Mouse (Mus musculus) forebrain, embryonic 10.5 days (tissue): ENCODE data around the gene Zfp617. TPM values are rescaled to one million over a fixed set of nuclear protein-coding genes. Genes with fewer than 3 reads are reported as not detected.
"Not testable (repeated sequence)": the region's sequence is repeated elsewhere in the genome, so short reads cannot be mapped to it uniquely, and the experiment has no call there.

Source experiments
- DNase-seq: peaks from one replicate; pipeline ENCODE4 v3.0.0-alpha.2; 2017; ENCODE audit warnings: low spot score; ENCODE audit errors: extremely low spot score
- H3K27ac ChIP-seq: fragments of 300-500 bp; sonication (generic); 2 replicates; pipeline ENCODE4 v1.5.1; 2016; ENCODE audit warnings: mild to moderate bottlenecking
- H3K27me3 ChIP-seq: fragments of 300-500 bp; sonication (generic); 2 replicates; pipeline ENCODE4 v1.6.1; 2016; ENCODE audit warnings: mild to moderate bottlenecking; ENCODE audit not compliant: poor library complexity, severe bottlenecking
- H3K36me3 ChIP-seq: fragments of 300-500 bp; sonication (generic); replicated peaks from 2 replicates; pipeline ENCODE4 v1.6.1; 2016; ENCODE audit warnings: mild to moderate bottlenecking, moderate library complexity
- H3K4me1 ChIP-seq: fragments of 300-500 bp; sonication (generic); 2 replicates; pipeline ENCODE4 v1.6.1; 2016
- H3K4me3 ChIP-seq: fragments of 300-500 bp; sonication (generic); 2 replicates; pipeline ENCODE4 v1.5.1; 2016; ENCODE audit warnings: mild to moderate bottlenecking, moderate library complexity
- H3K9me3 ChIP-seq: fragments of 300-500 bp; sonication (generic); 2 replicates; pipeline ENCODE4 v1.6.1; 2016; ENCODE audit warnings: mild to moderate bottlenecking, moderate library complexity
- WGBS: fragments of 180-500 bp; shearing (Covaris S2); methylation state at CpG from one replicate; pipeline ENCODE4 v1.1.7; 2016; 5-methylcytosine and 5-hydroxymethylcytosine counted together
- polyA plus RNA-seq: library from polyadenylated mRNA; unstranded; fragments of >200 nt; fragmentation: Nextera tagmentation; extraction: Ambion mirVana; gene quantifications from 2 replicates; pipeline ENCODE4 v1.2.1, GENCODE M21; 2016

Gene Zfp617
- polyA plus RNA-seq = 36.9 and 37.5 TPM in 2 replicates

DNA sequence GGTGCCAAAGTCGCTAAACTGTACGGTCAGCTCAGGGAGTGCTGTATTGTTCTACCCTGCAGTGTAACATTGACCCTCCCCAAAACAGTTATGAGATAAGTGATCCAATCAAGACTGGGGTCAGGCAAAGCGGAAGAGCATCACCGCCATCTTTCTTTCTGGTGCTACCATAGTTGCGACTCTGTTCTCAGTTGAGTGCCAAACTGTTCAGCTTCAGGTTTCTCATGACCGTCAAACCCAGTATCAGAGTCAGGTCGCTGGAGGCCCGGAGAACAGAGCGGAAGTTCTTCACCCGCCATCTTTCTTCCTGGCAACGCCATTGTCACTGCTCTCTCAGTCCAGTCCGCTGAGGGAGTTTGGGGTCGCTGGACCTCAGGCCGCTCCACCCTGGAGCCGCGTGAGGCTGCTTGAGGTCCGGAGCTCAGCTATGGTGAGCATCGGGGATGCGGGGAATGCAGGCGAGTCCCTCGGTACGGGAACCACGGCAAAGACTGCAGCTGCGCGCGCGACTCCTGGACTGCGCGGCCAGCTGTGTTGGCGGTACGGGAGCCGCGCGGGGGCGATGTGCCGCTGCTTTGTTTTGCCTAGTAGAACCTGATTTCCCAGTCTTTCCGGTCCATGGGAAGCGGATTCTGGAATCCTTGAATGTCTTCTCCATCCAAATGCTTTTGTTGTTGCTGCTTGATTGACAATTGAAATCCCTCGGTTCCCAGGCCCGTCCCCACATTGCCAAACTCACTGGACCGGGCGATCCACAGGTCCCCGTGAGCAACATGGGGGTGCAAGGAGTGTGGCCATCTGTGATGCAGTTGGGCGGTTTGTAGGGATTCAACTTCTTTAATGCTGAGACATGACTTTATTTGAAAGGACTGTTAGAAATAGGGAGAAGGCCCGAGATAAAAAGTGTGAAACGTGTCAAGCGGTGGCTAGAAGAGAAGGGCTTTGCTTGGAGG lies at the start of gene Zfp617, which contains the start of gene Zfp882:
Gene Zfp617, plus strand, starts transcription at position 327 of the 953 bp plus-strand sequence.
Gene Zfp882, plus strand, starts transcription at position 300 of the 953 bp plus-strand sequence.
- Histone ChIP-seq H3K36me3 (peaks cover 4% of the 10 kb centered on the region), H3K27me3 (0 out of 2 replicates have a peak, but pooled peaks cover 3% of the 10 kb centered on the region), H3K9me3 (peaks cover 4% of the 10 kb centered on the region; the same call in 1 of the 2 replicates), H3K4me3 (peak within 1 kb of the TSS; percentile 74), H3K27ac (peak within 1 kb of the TSS; percentile 99), H3K4me1 (peaks cover 6% of the 10 kb centered on the region; the same call in 1 of the 2 replicates)
- WGBS = 4% methylated on average over 47 of the region's 47 CpGs
- peak; percentile 88 for DNase-seq

DNA sequence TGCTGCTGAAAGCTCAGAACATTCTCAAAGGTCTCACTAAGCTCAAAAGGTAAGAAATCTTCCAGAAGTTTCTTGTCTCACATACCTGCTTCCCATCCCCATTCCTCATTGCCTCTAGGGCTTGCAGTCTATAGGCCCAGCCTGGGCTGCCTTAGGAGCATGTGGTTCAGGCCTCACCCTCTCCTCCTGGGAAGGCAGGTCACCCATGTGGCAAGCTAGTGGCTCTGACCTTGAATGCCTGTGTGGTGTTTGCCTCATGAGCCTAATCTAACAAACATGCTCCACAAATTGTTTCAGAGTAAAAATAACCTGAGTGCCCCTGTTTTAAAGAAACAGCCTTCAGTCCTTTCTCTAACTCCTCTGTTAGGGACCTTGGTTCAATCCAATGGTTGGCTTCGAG lies 46.9 kb upstream of the Zfp617 start:
- not testable (repeated sequence) for H3K36me3 ChIP-seq

DNA sequence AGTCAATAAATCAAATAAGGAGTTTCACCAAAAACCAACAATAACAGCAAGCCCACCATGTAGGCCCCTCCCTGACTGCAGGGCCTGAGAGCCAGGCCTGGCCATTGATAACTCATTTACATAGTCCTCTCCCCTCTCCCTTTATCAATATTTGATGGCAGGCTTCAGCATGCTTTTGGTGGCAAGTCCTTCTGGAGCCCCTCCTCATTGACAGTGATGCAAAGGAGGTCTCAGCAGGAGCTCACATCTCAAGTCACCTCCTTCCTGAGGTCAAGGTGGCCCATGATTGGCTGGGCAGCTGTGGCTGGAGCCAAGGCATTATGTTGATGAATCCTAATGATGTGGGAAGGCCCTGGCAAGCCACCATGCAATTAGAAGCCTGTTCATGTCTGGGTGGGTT lies 46.4 kb upstream of the Zfp617 start:
- not testable (repeated sequence) for H3K36me3 ChIP-seq, H3K4me3 ChIP-seq, H3K27me3 ChIP-seq, H3K27ac ChIP-seq, H3K9me3 ChIP-seq, H3K4me1 ChIP-seq, DNase-seq

More for the DNA sequence above, 46.9 kb upstream of the Zfp617 start:
- H3K27ac ChIP-seq, DNase-seq, H3K9me3 ChIP-seq, H3K4me1 ChIP-seq, H3K4me3 ChIP-seq, H3K27me3 ChIP-seq: not testable (repeated sequence)
- 67% methylated on average over 1 of the region's 1 CpGs for WGBS

DNA sequence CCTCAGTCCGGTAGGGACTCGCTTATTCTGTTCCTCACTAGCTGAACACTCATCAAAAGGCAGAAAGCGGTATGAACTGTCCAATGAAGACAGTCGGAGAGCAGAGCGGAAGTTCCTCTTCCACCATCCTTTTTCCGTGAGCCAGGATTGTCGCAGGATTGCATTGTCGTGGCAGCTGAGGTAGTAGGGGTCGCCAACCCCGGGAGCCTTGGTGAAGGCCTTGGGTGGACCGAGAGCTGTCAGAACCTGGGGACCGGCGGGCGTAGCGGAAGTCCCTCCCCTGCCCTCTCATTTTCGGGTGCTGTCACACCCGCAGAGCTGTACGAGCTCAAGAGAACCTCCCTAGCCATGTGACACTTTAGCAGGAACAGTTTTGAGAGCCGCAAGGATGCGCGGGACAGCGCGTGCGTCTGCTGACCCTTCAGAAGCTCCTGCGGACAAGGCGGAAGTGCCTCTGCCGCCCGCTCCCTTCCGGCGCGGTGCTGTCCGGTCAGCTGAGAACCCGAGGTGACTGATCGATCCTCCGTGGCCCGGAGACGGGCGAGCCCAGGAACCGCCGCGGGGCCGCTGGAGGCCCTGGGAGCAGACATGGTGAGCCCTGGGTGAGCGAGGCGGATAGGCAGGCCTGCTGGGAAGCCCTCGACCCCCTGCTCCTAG lies 26.7 kb upstream of the Zfp617 start, which contains the start of gene Zfp709:
Gene Zfp709, plus strand, starts transcription at position 402 of the 657 bp plus-strand sequence.
- Histone ChIP-seq H3K27me3 (peaks cover 17% of the 10 kb centered on the region; the same call in 1 of the 2 replicates), H3K4me1 (peaks cover 14% of the 10 kb centered on the region), H3K36me3 (peaks cover 22% of the 10 kb centered on the region), H3K27ac (peak within 1 kb of the TSS; percentile 90), H3K4me3 (peak within 1 kb of the TSS; percentile 83), H3K9me3 (peaks cover 24% of the 10 kb centered on the region)
- peak; percentile 61 for DNase-seq
- 7% methylated on average over 45 of the region's 45 CpGs for WGBS

DNA sequence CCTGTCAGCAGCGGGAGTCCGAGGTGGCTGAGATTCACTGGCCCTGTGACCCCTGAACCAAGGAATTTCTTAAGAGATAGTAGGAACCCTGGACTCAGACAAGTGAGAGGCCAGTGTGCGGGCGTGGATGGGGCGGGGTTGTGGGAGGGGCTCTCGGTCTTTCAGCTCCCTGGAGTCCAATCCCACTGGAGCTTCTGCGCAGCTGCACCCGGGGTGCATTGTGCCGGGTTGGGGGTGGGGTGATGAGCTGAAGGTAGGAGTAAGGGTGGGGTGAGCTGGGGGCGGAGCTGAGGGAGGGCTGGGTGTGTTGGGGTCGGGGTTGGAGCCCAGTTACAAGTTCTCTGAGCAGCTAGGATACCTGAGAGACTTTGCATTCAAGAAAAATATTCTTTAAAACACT lies 7.8 kb upstream of the Zfp617 start:
- H3K9me3 ChIP-seq = peaks cover 14% of the 10 kb centered on the region; the same call in 1 of the 2 replicates
- H3K4me3 ChIP-seq, H3K27ac ChIP-seq, H3K4me1 ChIP-seq, H3K27me3 ChIP-seq, H3K36me3 ChIP-seq, DNase-seq: not testable (repeated sequence)
- 52% methylated on average over 11 of the region's 11 CpGs for WGBS

DNA sequence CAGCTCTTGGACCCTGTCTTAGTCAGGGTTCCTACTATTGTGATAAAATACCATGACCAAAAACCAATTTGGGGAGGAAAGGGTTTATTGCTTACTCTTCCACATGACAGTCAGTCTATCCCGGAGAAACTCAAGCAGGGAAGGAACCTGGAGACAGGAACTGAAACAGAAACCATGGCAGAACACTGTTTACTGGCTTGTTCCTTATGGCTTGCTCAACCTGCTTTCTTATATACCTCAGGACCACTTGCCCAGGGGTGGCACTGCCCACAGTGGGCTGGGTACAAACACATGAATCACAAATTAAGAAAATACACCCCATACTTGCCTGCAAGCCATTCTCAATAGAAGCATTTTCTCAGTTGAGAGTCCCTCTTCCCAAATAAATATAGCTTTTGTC lies 5.4 kb upstream of the Zfp617 start:
- H3K36me3 ChIP-seq, H3K4me3 ChIP-seq, H3K27me3 ChIP-seq, H3K27ac ChIP-seq, DNase-seq, H3K4me1 ChIP-seq: not testable (repeated sequence)
- H3K9me3 ChIP-seq = peaks cover 14% of the 10 kb centered on the region; the same call in 1 of the 2 replicates
- WGBS = 73% methylated on average over 1 of the region's 1 CpGs

DNA sequence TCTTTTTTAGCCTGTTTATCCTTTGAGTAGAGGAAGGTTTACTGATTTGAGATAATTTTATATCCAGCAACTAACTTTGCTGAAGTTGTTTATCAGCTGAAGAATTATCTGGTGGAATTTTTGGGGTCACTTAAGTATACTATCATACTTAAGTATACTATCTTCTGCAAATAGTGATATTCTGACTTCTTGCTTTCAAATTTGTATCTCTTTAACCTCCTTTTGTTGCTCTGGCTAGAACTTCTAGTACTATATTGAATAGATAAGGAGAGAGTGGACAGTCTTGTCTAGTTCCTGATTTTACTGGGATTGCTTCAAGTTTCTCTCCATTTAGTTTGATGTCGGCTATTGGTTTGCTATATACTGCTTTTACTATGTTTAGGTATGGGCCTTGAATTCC lies 1.6 kb upstream of the Zfp617 start:
- WGBS = 97% methylated on average over 1 of the region's 1 CpGs
- H3K4me3 ChIP-seq = no peak overlapping the region
- H3K27ac ChIP-seq = no peak overlapping the region
- 0 out of 2 replicates have a peak, but pooled peaks cover 3% of the 10 kb centered on the region for H3K27me3 ChIP-seq
- DNase-seq = no peak
- H3K36me3 ChIP-seq = no peaks in the 10 kb centered on the region
- peaks cover 4% of the 10 kb centered on the region; the same call in 1 of the 2 replicates for H3K9me3 ChIP-seq
- H3K4me1 ChIP-seq = peaks cover 6% of the 10 kb centered on the region; the same call in 1 of the 2 replicates

DNA sequence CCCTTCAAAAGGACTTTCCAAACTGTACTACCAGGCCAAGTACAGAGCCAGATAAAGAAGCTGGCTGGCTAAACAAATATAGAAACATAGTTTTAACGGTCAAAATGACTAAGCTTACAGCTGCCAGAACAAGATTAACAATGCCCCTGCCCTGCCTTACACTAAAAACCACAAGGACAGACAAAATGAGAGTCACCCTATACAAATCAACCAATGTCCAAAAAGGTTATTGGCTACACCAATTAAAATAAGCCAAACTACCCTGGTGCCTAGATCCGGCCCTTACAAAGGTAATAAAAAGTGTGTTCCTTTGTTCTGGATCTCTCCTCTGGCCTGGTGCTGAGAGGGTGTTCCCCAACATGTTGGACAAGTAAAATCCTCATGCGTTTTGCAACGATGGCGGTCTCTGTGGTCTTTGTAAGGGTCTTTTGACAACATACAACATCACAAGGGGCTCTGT lies 607 bp upstream of the Zfp617 start:
- Histone ChIP-seq H3K36me3 (no peaks in the 10 kb centered on the region; the same call in 1 of the 2 replicates), H3K27me3 (0 out of 2 replicates have a peak, but pooled peaks cover 3% of the 10 kb centered on the region), H3K9me3 (peaks cover 4% of the 10 kb centered on the region; the same call in 1 of the 2 replicates), H3K4me3 (peak overlapping the region; percentile 74), H3K4me1 (peaks cover 6% of the 10 kb centered on the region; the same call in 1 of the 2 replicates), H3K27ac (peak overlapping the region; percentile 99)
- DNase-seq = no peak
- WGBS = 95% methylated on average over 5 of the region's 5 CpGs

DNA sequence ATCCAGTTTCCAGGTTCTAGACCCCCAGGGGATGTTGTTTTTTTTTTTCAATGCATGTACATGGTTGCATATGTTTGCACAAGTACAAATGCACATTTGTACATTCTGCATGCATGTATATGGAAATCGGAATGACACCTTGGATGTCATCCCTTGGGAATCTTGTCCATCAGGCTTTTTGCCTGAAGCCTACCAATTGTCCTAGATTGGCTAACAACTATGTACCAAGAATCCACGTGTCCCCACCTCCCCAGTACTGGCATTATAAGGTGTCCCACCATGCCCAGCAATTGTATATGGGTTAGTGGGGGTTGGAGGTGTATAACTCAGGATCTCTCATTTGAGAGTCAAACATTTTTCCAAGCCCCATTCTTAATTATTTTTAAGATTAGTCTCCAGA lies 3.9 kb downstream of the Zfp617 start:
- Histone ChIP-seq H3K36me3 (peaks cover 39% of the 10 kb centered on the region), H3K9me3 (peaks cover 5% of the 10 kb centered on the region; the same call in 1 of the 2 replicates), H3K4me1 (peaks cover 6% of the 10 kb centered on the region; the same call in 1 of the 2 replicates), H3K27ac (no peak overlapping the region), H3K27me3 (no peaks in the 10 kb centered on the region), H3K4me3 (no peak overlapping the region)
- 89% methylated on average over 2 of the region's 2 CpGs for WGBS
- no peak for DNase-seq

DNA sequence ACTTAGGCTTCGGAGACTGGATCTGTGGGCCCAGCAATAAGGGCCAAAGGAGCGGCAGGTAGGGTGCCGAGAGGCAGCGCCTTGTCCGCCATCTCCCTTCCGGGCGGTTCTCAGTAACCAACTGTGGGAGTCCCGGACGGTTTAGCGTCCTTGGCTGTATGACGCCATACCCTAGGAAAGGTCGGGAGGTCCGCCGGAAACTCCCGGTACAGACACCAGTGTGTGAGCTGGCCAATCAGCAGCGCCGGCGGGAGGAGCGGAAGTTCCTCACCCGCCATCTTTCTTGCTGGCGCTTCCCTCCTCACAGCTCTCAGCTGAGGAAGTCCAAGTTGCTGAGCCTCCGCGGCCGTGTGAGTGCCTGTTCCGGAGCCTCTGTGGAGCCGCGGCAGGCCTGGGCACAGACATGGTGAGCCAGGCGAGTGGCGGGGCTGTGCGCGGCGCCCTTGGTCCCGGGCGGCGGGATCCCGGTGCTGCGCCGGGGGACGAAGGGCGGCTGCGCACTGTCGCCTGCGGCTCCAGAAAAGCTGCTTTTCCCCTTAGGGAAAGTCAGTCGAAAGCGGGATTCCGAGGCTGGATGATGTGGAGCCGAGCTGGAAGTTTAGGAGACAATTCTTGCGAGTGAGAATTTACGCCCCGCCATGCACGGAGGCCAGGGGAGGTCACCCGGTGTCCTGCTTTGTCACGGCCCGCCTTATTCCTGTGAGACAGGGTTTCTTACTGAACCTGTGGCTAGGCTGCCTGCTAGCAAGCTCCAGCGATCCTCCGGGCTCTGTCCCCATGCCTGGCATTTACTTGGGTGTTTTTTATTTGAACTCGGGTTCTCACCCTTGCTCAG lies 14.3 kb downstream of the Zfp617 start:
- Histone ChIP-seq H3K36me3 (peaks cover 32% of the 10 kb centered on the region), H3K27ac (peak overlapping the region; percentile 96), H3K27me3 (no peaks in the 10 kb centered on the region), H3K4me3 (peak overlapping the region; percentile 83), H3K9me3 (no peaks in the 10 kb centered on the region), H3K4me1 (peaks cover 12% of the 10 kb centered on the region)
- under 1% methylated on average over 57 of the region's 57 CpGs for WGBS
- DNase-seq = peak; percentile 93

DNA sequence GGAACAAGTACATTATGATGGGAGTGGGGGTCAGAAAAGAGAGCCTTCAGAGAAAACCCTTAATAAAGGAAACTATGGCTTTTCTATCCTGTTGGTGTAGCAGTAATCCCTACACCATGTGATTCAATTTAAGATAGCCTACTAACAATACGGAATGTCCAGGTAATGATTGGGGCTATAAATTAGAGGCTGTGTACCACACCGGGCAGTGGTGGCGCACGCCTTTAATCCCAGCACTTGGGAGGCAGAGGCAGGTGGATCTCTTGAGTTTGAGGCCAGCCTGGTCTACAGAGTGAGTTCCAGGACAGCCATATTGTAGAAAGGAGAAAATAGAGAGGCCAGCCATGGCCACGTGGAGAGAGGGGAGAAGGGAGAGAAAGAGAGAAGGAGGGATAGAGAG lies 17.4 kb downstream of the Zfp617 start:
- no peak for DNase-seq
- 92% methylated on average over 5 of the region's 5 CpGs for WGBS
- no peaks in the 10 kb centered on the region for H3K27me3 ChIP-seq
- peaks cover 7% of the 10 kb centered on the region; the same call in 1 of the 2 replicates for H3K9me3 ChIP-seq
- peaks cover 54% of the 10 kb centered on the region for H3K36me3 ChIP-seq
- no peak overlapping the region for H3K27ac ChIP-seq
- peaks cover 12% of the 10 kb centered on the region for H3K4me1 ChIP-seq
- H3K4me3 ChIP-seq = no peak overlapping the region

DNA sequence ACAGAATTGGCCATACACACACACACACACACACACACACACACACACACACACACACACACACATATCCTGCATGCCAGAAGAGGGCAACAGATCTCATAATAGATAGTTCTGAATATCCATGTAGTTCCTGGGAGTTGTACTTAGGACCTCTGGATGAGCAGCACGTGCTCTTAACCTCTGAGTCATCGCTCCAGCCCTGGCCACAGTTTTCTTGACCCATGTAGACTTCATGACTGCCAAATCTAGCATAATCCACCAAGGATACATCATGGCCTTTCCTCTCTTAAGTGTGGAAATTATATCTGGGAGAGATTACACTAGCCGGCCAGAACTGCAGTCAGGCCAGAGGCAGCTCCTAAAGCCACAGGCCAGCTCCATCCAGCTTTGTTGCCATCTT lies 18.1 kb downstream of the Zfp617 start:
- Histone ChIP-seq H3K9me3 (peaks cover 14% of the 10 kb centered on the region; the same call in 1 of the 2 replicates), H3K4me1 (peaks cover 12% of the 10 kb centered on the region), H3K4me3 (no peak overlapping the region), H3K27me3 (no peaks in the 10 kb centered on the region), H3K27ac (no peak overlapping the region), H3K36me3 (peaks cover 62% of the 10 kb centered on the region)
- no peak for DNase-seq
- WGBS = 95% methylated on average over 3 of the region's 3 CpGs
